In the genomic region with DNA sequence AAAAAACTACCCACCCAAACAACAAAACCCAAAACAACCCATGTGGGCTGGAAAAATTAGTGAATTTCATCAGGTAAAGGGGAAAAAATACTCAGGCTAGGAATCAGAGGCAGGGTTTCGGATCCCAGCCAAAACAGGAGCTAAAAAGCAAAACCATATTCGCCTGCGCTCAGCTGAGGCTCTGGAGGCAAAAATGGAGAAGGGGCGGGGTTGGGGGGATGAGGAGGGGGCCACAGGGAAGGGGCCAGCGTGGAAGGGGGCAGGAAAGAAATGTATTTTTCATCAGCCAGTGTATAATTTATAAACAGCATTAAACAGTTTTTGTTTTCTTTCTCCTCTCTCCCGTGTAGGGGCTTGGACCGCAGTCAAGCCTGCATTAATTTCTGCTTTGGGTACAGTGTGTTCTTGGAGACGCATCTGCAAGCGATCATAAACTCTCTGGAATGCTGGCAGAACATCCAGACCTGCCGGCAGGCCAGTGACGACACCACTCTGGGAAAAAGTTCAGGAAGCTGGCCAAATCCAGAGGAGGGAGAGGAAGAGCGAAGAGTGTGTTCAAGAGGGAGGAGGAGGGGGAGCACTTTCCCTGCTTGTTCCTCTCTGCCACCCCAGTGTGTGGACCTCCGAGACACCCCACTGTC, we compare ENCODE assay signal across 8 mouse cellular contexts.
A peak's percentile ranks its signal among the peaks of the same experiment; 100 is the strongest.
DNase-seq lines count a peak whose midpoint lies in the region; ATAC-seq lines count a peak whose summit lies in the region.

No protein-coding gene starts in this region.

- H3K36me3 ChIP-seq in liver, embryonic 11.5 days (ENCODE audit: control insufficient read depth, insufficient read depth, low read length), result no peaks in the 10 kb centered on the region

- WGBS in liver, embryonic 11.5 days, result 59% methylated on average over 13 of the region's 13 CpGs

- H3K4me1 ChIP-seq in liver, embryonic 11.5 days (replicated peaks; ENCODE audit: control insufficient read depth, insufficient read depth, low read length), result peaks cover 5% of the 10 kb centered on the region; the same call in 1 of the 2 replicates

- H3K9ac ChIP-seq in liver, embryonic 11.5 days (ENCODE audit: low read depth, low read length), result no peak overlapping the region

- intact Hi-C loops in heart, postnatal 10 days (cut with DNase I), result loop anchor here (1.0 to 5.0 kb wide), 3 partner anchors 14 to 80 kb away; no protein-coding TSS in a partner anchor

- no peak overlapping the region for H3K4me3 ChIP-seq in liver, embryonic 11.5 days (ENCODE audit: low read depth, low read length)

- H3K9me3 ChIP-seq in liver, embryonic 11.5 days (ENCODE audit: control insufficient read depth, low read length), result no peaks in the 10 kb centered on the region

- peak; percentile 36 to 40 for DNase-seq in thymus, adult 18-20 months
- DNase-seq in thymus, postnatal 36 days, result no peak
- peak; percentile 67 for DNase-seq in forelimb bud, embryonic 11.5 days (ENCODE audit: low read depth, low spot score)
- DNase-seq in heart, postnatal 10 days, result peak; percentile 93 to 98
- peak; percentile 90 to 99 for DNase-seq in kidney, postnatal 36 days
- DNase-seq in liver, embryonic 11.5 days (ENCODE audit: low spot score), result no peak
- peak; percentile 50 for DNase-seq in ovary, postnatal 10 days (ENCODE audit: low spot score)

- no peaks in the 10 kb centered on the region for H3K27me3 ChIP-seq in liver, embryonic 11.5 days (replicated peaks; ENCODE audit: control insufficient read depth, insufficient read depth, low read length)

- H3K27ac ChIP-seq in liver, embryonic 11.5 days (ENCODE audit: low read depth, low read length), result no peak overlapping the region

- no peak for ATAC-seq in liver, embryonic 11.5 days (replicated peaks; ENCODE audit: low FRiP score)
- ATAC-seq in megakaryocyte, adult 5-6 weeks (ENCODE audit: poor library complexity, severe bottlenecking), result no peak

- H3K4me2 ChIP-seq in liver, embryonic 11.5 days, result 0 out of 2 replicates have a peak overlapping the region, but pooled peaks have one; percentile 4

Comparison
In these comparisons a context has a peak if more than half of its experiments do, and no peak if none do; other contexts are left out.
1. DNase-seq: peak in thymus, adult 18-20 months (2 of 2), forelimb bud, embryonic 11.5 days (single experiment), heart, postnatal 10 days (2 of 2), kidney, postnatal 36 days (2 of 2) and ovary, postnatal 10 days (single experiment); none in thymus, postnatal 36 days (0 of 2) and liver, embryonic 11.5 days (single experiment).